Mouse (Mus musculus): ENCODE results near the gene Ly6g5c.

Ly6g5c gene

DNA sequence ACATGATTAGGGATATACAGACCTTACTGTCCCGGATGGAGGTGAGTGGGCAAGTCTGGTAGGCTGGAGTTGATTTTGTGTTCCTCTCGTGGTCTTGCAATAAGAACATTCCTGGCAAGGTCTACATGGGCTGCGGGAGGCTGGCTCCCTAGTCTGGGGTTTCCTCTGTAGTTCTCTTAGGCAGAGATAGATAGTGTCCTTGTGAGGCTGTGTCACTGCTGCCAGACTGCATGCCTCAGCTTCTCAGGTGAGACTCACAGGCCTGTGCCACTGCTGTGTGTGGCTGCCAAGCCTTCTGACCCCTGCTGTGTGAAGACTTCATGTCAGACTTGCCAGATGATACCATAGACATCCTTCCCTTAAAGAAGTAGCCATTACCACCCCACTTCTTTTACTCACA, 31.2 kb downstream of the Ly6g5c start:
- in situ Hi-C loops (cut with MboI, MseI), result no loop called here

DNA sequence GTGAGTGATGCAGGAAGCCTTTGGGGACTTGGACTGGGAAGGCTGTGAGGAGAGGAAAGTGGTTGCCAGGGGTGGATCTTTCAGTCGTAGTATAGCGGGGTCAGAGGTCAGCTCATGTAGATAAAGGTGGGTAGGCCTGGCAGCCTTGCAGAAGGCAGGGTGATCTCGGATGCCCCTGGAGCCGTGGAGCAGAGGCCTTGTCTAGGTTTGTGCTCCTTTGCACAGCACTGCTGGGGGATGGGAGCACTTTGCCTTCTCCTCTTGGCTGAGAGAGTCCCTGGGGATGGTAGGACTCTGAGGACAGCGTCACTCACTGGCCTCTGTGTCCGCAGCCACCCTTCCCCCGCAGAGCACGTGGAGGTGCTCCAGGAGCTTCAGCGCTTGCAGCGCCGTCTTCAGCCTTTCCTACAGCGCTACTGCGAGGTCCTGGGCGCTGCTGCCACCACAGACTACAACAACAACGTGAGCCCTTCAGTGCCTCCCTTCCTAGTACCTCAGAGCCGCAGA, 32.5 kb downstream of the Ly6g5c start:
- in situ Hi-C loops (cut with MboI, MseI), result no loop called here

DNA sequence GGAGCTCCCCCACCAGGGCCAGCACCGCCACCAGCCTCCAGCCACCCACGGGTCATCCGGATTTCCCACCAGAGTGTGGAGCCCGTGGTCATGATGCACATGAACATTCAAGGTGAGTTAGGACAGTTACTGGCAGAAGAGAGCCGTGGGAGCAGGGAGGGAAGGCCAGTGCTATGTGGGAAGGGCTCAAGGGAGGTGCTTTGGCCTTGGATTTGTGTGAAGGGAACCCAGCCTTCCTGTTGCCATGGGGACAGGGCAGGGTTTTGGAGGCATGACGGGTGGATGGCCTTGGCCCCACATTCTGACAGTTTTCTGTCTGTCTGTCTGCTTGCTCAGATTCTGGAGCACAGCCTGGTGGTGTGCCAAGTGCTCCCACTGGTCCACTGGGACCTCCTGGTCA, 33.9 kb downstream of the Ly6g5c start:
- in situ Hi-C loops (cut with MboI, MseI), result no loop called here

DNA sequence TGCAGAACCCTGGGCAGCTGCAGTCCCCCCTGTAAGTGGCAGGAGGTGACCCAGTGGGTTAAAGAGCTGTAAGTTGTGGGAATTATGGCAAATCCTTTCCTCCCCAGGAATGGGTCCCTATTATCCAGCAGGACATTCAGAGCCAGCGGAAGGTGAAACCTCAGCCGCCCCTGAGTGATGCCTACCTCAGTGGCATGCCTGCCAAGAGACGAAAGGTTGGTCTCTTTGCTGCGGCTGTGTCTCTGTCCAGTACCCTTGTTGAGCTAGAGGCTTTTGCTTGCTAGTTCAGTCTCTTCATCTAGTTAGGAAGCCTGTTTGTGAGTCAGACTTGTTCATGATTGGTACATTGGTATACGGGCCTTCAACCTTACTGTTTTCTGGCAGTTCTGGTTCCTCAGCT, 38.1 kb downstream of the Ly6g5c start:
- in situ Hi-C loops (cut with MboI, MseI), result no loop called here

DNA sequence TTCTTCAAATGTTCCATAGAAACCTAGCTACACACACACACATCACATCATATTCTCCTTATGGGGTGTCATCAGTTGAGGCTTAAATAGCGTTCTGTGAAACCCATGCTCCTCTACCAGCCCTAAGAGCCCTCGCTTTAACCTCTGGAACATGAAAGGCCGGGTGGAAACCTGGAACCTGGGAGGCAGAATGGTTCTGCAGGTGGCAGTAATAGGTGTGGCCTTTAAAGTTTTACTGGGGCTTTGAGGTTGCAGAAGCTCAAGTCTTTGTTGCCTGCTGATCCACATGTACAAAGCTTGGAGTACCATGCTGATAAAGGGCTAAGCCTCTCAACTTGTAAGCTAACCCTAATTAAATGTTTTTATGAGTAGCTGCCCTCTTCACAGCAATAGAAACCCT, 39.3 kb downstream of the Ly6g5c start:
- in situ Hi-C loops (cut with MboI, MseI), result no loop called here

DNA sequence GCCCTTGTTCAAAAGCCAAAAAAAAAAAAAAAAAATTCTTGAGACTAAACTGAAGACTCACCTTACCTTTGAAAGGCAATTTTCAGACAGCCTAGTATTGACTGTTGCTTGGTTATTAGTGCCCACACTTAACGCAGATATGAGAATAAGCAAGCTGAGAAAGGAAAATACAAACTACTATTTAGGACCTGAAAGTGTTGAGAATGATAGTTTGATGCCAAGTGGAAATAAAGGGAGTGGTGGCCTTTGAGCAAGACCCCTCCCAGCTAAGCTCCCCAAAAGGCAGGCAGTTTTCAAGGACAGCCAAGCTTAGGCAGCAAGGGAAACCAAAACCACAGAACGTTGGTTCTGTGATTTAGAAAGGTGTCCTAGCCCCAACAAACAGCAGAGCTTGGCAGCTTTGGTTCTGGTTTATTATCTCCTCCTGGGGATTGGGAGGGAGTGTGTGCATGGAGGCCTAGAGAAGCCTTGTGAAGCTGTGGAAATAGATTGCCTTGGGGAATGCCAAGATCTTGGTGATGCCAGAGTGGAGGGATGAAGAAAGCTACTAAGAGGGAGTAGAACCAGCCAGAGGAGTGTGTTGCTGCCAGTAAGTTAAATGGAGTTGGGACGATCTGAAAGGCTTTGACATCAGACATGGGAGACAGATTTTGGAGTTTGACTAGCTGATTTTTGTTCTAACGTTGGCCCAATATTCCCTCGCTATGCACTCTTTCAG, 40.0 kb downstream of the Ly6g5c start:
- in situ Hi-C loops (cut with MboI, MseI), result no loop called here

DNA sequence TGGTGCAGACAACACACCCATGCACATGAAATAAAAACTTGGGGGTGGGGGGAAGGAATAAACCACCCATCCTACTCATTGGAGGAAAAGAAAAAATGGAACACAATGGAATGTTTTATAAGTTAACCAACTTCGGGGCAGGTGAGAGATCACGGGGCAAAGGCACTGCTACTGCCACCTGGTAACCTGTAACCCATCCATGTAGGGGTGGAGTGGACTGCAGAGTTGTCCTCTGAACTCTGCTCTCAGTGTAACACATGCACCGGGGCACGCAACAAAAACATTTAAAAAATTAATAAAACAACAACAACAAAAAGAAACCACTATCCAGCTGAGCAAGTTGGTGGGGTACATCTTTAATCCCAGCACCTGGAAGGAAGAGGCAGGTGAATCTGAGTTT, 44.0 kb downstream of the Ly6g5c start:
- in situ Hi-C loops (cut with MboI, MseI), result no loop called here

DNA sequence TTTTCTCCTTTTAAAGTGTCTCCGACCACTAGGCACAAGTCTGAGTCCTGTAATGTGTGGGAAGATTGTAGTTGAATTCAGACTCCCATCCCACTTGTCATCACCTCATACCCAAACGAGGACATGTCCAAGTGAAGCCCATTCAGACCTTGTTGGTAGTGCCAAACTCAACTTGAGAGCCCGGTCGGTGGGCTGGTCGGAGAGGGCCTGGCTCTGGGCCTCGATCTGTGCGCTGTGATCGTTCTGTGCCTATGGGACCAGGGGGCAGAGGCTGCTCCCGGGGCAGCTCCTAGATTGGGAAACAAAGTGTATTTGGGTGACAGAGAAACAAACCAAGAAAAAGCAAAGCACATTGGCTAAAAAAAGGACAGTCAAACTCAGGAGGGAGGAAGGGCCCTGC, 45.0 kb downstream of the Ly6g5c start:
- in situ Hi-C loops (cut with MboI, MseI), result no loop called here

DNA sequence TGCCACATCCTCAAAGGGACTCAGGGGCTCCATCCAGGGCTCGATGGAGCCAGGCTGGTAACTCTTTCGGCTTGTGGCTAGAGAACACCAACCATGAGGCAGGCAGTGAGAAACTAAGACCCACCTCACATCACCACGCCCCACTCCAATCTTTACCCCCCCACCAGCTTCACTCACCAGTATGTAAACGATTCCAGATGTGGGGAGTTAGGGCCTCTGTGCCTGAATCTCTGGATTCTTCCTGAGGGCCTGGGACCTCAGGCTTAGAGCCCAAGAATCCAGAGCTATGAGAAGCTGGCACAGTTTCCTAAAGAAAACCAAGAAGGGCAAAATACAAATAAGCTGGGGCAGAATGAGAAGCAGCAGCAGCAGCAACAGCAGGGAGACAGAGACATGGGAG, 45.9 kb downstream of the Ly6g5c start:
- in situ Hi-C loops (cut with MboI, MseI), result no loop called here

DNA sequence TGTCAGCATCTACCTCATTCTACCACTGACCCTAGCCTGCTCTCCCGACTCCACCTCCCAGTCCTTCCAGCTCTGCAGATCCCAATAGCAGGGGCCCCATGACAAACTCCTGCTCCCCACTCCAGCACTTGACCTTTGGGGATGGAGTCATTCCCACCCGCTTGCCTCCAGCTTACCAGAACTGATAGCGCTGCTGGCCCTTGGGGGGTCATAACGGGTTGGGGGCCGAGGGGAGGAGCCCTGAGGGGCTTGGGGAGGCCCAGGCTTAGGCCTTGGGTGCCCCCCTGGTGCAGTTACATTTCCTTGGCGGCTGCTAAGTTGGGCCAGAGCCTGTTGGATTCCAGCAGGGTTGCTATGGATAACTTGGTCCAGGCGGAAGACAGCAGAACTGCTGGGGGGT, 46.5 kb downstream of the Ly6g5c start:
- in situ Hi-C loops (cut with MboI, MseI), result no loop called here

DNA sequence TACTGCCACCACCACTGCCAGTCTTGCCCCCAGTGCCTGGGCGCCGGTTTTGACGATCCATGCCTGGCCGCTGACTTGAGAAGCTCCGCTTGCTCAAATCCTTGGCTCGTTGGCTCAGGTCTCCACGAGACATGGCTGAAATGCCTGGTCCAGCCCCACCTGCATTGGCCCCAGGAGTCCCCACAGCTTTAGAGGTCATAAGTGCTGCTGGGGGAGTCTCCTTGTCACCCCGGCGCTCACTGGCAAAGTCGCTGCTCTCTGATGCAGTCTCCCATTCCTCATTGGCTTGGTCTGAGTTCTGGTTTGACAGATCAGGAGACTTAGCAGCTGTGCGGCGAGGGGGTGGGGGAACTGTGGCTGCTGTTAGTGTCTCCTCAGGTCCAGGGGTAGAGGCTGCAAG, 47.4 kb downstream of the Ly6g5c start:
- in situ Hi-C loops (cut with MboI, MseI), result no loop called here

DNA sequence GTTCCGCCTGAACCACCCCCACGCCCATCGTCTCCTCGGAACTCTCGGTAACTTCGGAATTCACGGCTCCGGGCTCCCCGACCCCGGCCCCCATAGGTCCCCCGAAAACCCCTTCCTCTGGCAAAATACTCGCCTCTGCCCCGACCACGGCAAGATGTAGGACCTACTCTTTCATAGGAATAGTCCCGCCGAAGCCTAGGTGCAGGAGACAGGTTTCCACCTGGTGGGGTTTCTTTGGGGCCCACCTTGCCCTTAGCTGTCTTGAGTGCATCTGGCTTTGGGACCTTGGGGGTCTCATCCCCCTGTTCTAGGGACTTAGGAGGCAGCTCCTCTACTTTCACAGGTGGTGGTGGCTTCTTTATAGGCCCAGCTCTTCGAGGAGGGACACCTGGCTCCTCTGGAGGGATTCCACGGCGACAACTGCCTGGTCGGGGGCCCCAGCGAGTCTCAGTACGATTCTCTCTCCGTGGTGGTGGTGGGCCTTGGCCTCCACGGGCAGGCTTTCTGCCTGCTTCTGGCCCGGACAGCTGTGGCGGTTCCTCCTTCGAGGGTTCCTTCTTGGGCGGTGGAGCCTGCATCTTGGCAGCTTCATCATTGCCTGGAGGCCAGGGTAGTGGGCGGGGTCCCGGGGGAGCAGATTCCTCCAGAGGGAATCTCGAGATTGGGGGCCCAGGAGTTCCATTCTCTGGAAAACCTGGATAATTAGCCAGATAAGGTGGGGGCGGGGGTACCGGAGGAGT, 48.6 kb downstream of the Ly6g5c start:
- in situ Hi-C loops (cut with MboI, MseI), result no loop called here

DNA sequence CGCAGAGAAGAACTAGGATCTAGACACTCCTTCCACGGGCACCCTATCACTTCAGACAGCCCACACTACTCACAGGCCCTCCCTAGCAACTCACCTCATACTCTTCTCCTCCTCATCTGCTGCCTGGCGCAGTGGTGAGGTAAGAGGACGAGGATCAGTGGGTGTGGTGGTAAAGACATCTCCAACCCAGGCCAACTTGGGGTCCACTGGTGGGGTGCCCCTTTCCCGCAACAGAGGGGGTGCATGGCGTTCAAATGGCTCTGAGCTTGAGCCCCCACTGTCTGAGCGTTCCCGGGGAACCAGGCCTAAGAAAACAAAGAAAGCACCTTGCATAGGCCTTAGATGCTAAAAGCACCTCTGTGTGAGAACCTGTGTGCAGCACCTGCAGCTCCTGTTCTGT, 49.2 kb downstream of the Ly6g5c start:
- in situ Hi-C loops (cut with MboI, MseI), result no loop called here

DNA sequence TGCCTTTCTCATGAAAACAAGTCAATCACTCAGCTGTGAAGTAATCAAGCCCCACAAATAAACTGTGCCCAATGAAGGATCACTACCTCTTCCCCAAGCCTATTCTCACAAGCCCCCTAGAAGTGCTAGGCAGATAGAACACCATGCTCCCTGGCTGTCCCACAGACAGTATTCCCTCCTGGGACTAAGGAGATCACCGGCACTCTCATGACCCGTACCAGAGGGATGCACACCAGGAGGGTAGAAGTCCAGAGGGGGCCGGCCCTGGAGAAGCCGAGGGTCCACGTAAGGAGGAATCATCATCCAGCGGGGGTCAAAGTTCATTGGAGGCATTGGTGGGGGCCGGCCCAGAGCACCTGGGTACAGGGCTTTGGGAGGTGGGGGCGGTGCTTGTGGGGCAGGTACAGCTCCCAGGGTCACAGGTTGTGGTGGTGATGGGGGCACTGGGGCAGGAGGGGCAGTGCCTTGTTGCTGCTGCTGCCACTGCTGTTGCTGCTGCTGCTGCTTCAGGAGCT, 49.6 kb downstream of the Ly6g5c start:
- in situ Hi-C loops (cut with MboI, MseI), result no loop called here

DNA sequence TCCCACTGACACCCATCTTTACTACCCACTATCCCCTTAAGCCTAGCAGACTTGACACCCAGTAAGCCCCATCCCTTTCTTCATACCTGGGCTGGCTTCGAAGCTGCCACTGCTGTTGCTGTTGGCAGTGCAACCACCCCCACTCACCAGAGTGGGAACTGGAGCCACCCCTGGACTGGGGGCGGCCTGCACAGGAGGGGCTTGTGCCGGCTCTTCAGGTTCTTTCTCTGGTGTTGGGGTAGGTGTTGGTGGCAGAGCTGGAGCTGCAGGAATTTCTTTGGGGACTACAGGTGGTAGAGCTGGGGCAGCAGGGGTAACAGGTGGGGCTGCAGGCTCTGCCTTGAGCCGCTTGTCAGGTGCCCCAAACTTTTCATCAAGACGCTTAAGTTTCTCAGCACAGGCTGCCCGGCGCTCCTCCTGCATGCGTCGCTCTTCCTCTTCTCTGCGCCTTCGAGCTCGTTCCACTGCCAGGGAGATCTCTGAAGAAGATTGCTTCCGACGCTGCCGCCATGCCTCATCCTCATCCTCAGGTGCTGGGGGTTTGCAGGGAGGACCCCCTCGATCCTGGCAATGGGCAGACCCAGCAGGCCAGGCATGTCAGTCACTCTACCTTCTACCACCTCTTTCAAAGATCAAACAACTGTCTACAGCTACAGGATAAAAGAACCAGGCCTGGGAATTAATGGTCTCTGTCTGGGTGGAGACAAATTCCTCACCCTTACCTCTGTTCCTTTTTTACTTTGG, 50.9 kb downstream of the Ly6g5c start:
- in situ Hi-C loops (cut with MboI, MseI), result no loop called here

DNA sequence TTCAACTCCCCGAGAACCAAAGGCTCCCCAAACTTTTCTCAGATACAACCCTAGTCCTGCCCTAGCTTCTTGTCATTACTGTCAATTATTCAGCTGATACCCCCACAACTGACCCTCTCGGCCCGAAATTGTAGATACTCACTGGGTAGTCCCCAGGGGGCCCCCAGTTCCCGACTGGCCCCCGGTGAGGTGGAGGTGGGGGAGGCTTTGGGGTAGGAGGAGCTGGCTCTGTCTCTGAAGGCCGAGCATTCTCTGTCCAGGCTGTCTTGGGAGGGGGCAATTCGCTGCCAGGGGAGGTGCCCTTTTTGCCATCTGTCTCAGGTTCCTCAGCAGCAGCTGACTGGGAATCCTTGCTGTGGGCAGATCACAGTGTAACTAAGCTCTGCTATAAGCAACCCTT, 51.6 kb downstream of the Ly6g5c start:
- in situ Hi-C loops (cut with MboI, MseI), result no loop called here

DNA sequence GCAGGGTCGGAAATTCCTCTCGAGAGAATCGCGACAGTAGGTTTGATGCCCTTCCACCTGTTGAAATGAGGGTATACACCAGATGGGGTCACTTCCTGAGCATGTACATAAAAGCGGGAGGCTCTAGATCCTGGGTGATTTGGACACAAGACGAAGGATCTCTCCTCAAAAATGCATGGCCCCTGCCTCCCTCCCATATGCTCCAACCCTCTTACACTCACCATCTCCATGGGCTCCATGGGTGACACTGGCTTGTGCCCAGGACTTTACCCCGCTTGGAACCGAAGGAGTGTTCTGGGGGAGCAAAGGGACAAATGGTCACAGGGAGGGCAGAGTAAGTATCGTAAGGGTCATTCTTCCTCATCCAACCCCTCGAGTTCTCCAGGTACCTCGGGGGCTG, 53.3 kb downstream of the Ly6g5c start:
- in situ Hi-C loops (cut with MboI, MseI), result no loop called here

All from regulatory T cell (primary cell).